Mouse (Mus musculus) kidney, adult 8-10 months (tissue): ENCODE measurements around the gene Slc13a3.
"Not testable (repeated sequence)": the region's sequence is repeated elsewhere in the genome, so short reads cannot be mapped to it uniquely, and the experiment has no call there.

Source experiments
- DNase-seq, 2 experiments: peaks; one replicate each; pipeline ENCODE4 v3.0.0; 2022

Gene Slc13a3

GRCm38 (mm10) chr2:165473003-165473402 lies at the start of gene Slc13a3:
Slc13a3 (minus strand) TSS chr2:165473230.
- DNase-seq: peak in 1 of 2 experiments; percentile 70

GRCm38 (mm10) chr2:165515178-165515728 lies 42.2 kb upstream of the Slc13a3 start:
- DNase-seq: no peak

- DNase-seq: peak; percentile 53 to 79
Observed at GRCm38 (mm10) chr2:165512870-165513600, 40.0 kb upstream of the Slc13a3 start.

GRCm38 (mm10) chr2:165512426-165512825 lies 39.4 kb upstream of the Slc13a3 start:
- no peak for DNase-seq

GRCm38 (mm10) chr2:165511530-165511929 lies 38.5 kb upstream of the Slc13a3 start:
- not testable (repeated sequence) for DNase-seq

- DNase-seq: not testable (repeated sequence)
Observed at GRCm38 (mm10) chr2:165510914-165511458, 38.0 kb upstream of the Slc13a3 start.

GRCm38 (mm10) chr2:165510466-165510865 lies 37.4 kb upstream of the Slc13a3 start:
- DNase-seq: no peak

- no peak for DNase-seq
Observed at GRCm38 (mm10) chr2:165509686-165510085, 36.7 kb upstream of the Slc13a3 start.

GRCm38 (mm10) chr2:165503259-165504203 lies 30.5 kb upstream of the Slc13a3 start, which contains the start of gene Slc2a10:
Slc2a10 (plus strand) TSS chr2:165503787.
- DNase-seq: peak in 1 of 2 experiments; percentile 18

- no peak for DNase-seq
Observed at GRCm38 (mm10) chr2:165498816-165499215, 25.8 kb upstream of the Slc13a3 start.

GRCm38 (mm10) chr2:165497706-165498275 lies 24.8 kb upstream of the Slc13a3 start:
- DNase-seq: no peak

- peak in 1 of 2 experiments; percentile 64 for DNase-seq
Observed at GRCm38 (mm10) chr2:165496251-165496650, 23.2 kb upstream of the Slc13a3 start.

- DNase-seq: no peak
Observed at GRCm38 (mm10) chr2:165494495-165494894, 21.5 kb upstream of the Slc13a3 start.

- no peak for DNase-seq
Observed at GRCm38 (mm10) chr2:165493587-165494210, 20.7 kb upstream of the Slc13a3 start.

- peak; percentile 76 to 83 for DNase-seq
Observed at GRCm38 (mm10) chr2:165492648-165493553, 19.9 kb upstream of the Slc13a3 start, which contains the start of gene Trp53rka. Trp53rka (minus strand) TSS chr2:165493324.

GRCm38 (mm10) chr2:165486881-165487535 lies 14.0 kb upstream of the Slc13a3 start:
- DNase-seq: peak; percentile 36 to 61

- no peak for DNase-seq
Observed at GRCm38 (mm10) chr2:165486401-165486800, 13.4 kb upstream of the Slc13a3 start.

- no peak for DNase-seq
Observed at GRCm38 (mm10) chr2:165485826-165486225, 12.8 kb upstream of the Slc13a3 start.

- DNase-seq: no peak
Observed at GRCm38 (mm10) chr2:165484152-165484551, 11.1 kb upstream of the Slc13a3 start.

- no peak for DNase-seq
Observed at GRCm38 (mm10) chr2:165482003-165482402, 9.0 kb upstream of the Slc13a3 start.
